Mouse (Mus musculus): Measurements from ENCODE around the gene Ddah1.

GRCm38 (mm10) chr3:145760547-145760946 lies 2.1 kb downstream of the Ddah1 start:
- no peak for TF ChIP-seq POLR2A (IDR thresholded peaks at IDR 0.05; ENCODE audit: insufficient read depth, low read depth, low read length)
- TF ChIP-seq CTCF (IDR thresholded peaks at IDR 0.05) = no peak
